Mouse (Mus musculus): Measurements from ENCODE around the gene Zranb3.

- TF ChIP-seq CTCF (IDR thresholded peaks at IDR 0.05; ENCODE audit: low read depth), result no peak
- no peak for TF ChIP-seq EP300 (IDR thresholded peaks at IDR 0.05; ENCODE audit: low read depth)
These were observed 20.0 kb downstream of the Zranb3 start for GRCm38 (mm10) chr1:128082800-128083199.

All from liver, postnatal 0 days (tissue).